Mouse (Mus musculus): ENCODE results near the gene Klk1b11. TPM values are rescaled to one million over a fixed set of nuclear protein-coding genes. Genes with fewer than 3 reads are reported as not detected.
"Not testable (repeated sequence)": the region's sequence is repeated elsewhere in the genome, so short reads cannot be mapped to it uniquely, and the experiment has no call there.

The Klk1b11 gene
- polyA plus RNA-seq, 1 experiment from 2014 or later, result not detected

- ATAC-seq (replicated peaks; ENCODE audit: insufficient number of reproducible peaks, low FRiP score, low TSS enrichment, low read depth); H3K4me2 ChIP-seq (ENCODE audit: low read depth, low read length); DNase-seq (ENCODE audit: low spot score); H3K9ac ChIP-seq (replicated peaks; ENCODE audit: low read length); H3K27me3 ChIP-seq (ENCODE audit: control insufficient read depth, insufficient read depth, low read length); H3K4me3 ChIP-seq (ENCODE audit: low read depth, low read length); H3K9me3 ChIP-seq (replicated peaks; ENCODE audit: control insufficient read depth, low read length); H3K27ac ChIP-seq (replicated peaks; ENCODE audit: low read depth, low read length); H3K4me1 ChIP-seq (ENCODE audit: control insufficient read depth, insufficient read depth, low read length); H3K36me3 ChIP-seq (replicated peaks; ENCODE audit: control insufficient read depth, insufficient read depth, low read depth, low read length): not testable (repeated sequence)
- WGBS, result 63% methylated on average over 1 of the region's 1 CpGs
These were observed 856 bp upstream of the Klk1b11 start for GRCm38 (mm10) chr7:43994821-43995220.

- no peak overlapping the region for H3K4me2 ChIP-seq (ENCODE audit: low read depth, low read length)
- no peaks in the 10 kb centered on the region for H3K4me1 ChIP-seq (ENCODE audit: control insufficient read depth, insufficient read depth, low read length)
- H3K4me3 ChIP-seq (ENCODE audit: low read depth, low read length), result no peak overlapping the region
- no peak overlapping the region for H3K9ac ChIP-seq (replicated peaks; ENCODE audit: low read length)
- H3K9me3 ChIP-seq (replicated peaks; ENCODE audit: control insufficient read depth, low read length), result no peaks in the 10 kb centered on the region
- no peaks in the 10 kb centered on the region for H3K27me3 ChIP-seq (ENCODE audit: control insufficient read depth, insufficient read depth, low read length)
- no peak overlapping the region for H3K27ac ChIP-seq (replicated peaks; ENCODE audit: low read depth, low read length)
- DNase-seq (ENCODE audit: low spot score), result no peak
- no peak for ATAC-seq (replicated peaks; ENCODE audit: insufficient number of reproducible peaks, low FRiP score, low TSS enrichment, low read depth)
- no peaks in the 10 kb centered on the region for H3K36me3 ChIP-seq (replicated peaks; ENCODE audit: control insufficient read depth, insufficient read depth, low read depth, low read length)
These were observed 9.2 kb downstream of the Klk1b11 start for GRCm38 (mm10) chr7:44004847-44005246.

GRCm38 (mm10) chr7:44011868-44012267 lies 16.2 kb downstream of the Klk1b11 start, which contains the start of gene Klk1b26:
Klk1b26 (plus strand) TSS chr7:44012168.
- not testable (repeated sequence) for DNase-seq (ENCODE audit: low spot score); H3K4me2 ChIP-seq (ENCODE audit: low read depth, low read length); H3K36me3 ChIP-seq (replicated peaks; ENCODE audit: control insufficient read depth, insufficient read depth, low read depth, low read length)

GRCm38 (mm10) chr7:44014666-44015065 lies 19.0 kb downstream of the Klk1b11 start:
- not testable (repeated sequence) for H3K36me3 ChIP-seq (replicated peaks; ENCODE audit: control insufficient read depth, insufficient read depth, low read depth, low read length); DNase-seq (ENCODE audit: low spot score); H3K9me3 ChIP-seq (replicated peaks; ENCODE audit: control insufficient read depth, low read length); H3K4me1 ChIP-seq (ENCODE audit: control insufficient read depth, insufficient read depth, low read length); H3K4me2 ChIP-seq (ENCODE audit: low read depth, low read length); H3K9ac ChIP-seq (replicated peaks; ENCODE audit: low read length); ATAC-seq (replicated peaks; ENCODE audit: insufficient number of reproducible peaks, low FRiP score, low TSS enrichment, low read depth); H3K27me3 ChIP-seq (ENCODE audit: control insufficient read depth, insufficient read depth, low read length); H3K4me3 ChIP-seq (ENCODE audit: low read depth, low read length); H3K27ac ChIP-seq (replicated peaks; ENCODE audit: low read depth, low read length)
- WGBS, result 82% methylated on average over 6 of the region's 6 CpGs

More at GRCm38 (mm10) chr7:44011868-44012267, 16.2 kb downstream of the Klk1b11 start, which contains the start of gene Klk1b26:
- not testable (repeated sequence) for H3K27me3 ChIP-seq (ENCODE audit: control insufficient read depth, insufficient read depth, low read length); H3K27ac ChIP-seq (replicated peaks; ENCODE audit: low read depth, low read length); ATAC-seq (replicated peaks; ENCODE audit: insufficient number of reproducible peaks, low FRiP score, low TSS enrichment, low read depth); H3K9me3 ChIP-seq (replicated peaks; ENCODE audit: control insufficient read depth, low read length); H3K4me1 ChIP-seq (ENCODE audit: control insufficient read depth, insufficient read depth, low read length); H3K9ac ChIP-seq (replicated peaks; ENCODE audit: low read length); H3K4me3 ChIP-seq (ENCODE audit: low read depth, low read length)

GRCm38 (mm10) chr7:44015071-44015470 lies 19.4 kb downstream of the Klk1b11 start:
- no peaks in the 10 kb centered on the region for H3K27me3 ChIP-seq (ENCODE audit: control insufficient read depth, insufficient read depth, low read length)
- H3K4me3 ChIP-seq (ENCODE audit: low read depth, low read length), result no peak overlapping the region
- no peak overlapping the region for H3K4me2 ChIP-seq (ENCODE audit: low read depth, low read length)
- ATAC-seq (replicated peaks; ENCODE audit: insufficient number of reproducible peaks, low FRiP score, low TSS enrichment, low read depth), result no peak
- 87% methylated on average over 5 of the region's 5 CpGs for WGBS
- DNase-seq (ENCODE audit: low spot score), result no peak
- no peaks in the 10 kb centered on the region for H3K4me1 ChIP-seq (ENCODE audit: control insufficient read depth, insufficient read depth, low read length)
- no peak overlapping the region for H3K9ac ChIP-seq (replicated peaks; ENCODE audit: low read length)
- H3K36me3 ChIP-seq (replicated peaks; ENCODE audit: control insufficient read depth, insufficient read depth, low read depth, low read length), result no peaks in the 10 kb centered on the region
- H3K9me3 ChIP-seq (replicated peaks; ENCODE audit: control insufficient read depth, low read length), result no peaks in the 10 kb centered on the region
- no peak overlapping the region for H3K27ac ChIP-seq (replicated peaks; ENCODE audit: low read depth, low read length)

Other genes starting within 250 kb of the Klk1b11 start
- not detected in 2 replicates for gene Klk12, start 227.0 kb upstream of the Klk1b11 start, polyA plus RNA-seq (2014; fragmentation: Nextera tagmentation; extraction: Ambion mirVana)
- not detected in 2 replicates for gene Klk11, start 221.3 kb upstream of the Klk1b11 start, polyA plus RNA-seq (2014; fragmentation: Nextera tagmentation; extraction: Ambion mirVana)
- gene Klk10, start 214.8 kb upstream of the Klk1b11 start, polyA plus RNA-seq (2014; fragmentation: Nextera tagmentation; extraction: Ambion mirVana), result 0.15 and 0.40 TPM in 2 replicates
- not detected in 2 replicates for gene Klk9, start 204.0 kb upstream of the Klk1b11 start, polyA plus RNA-seq (2014; fragmentation: Nextera tagmentation; extraction: Ambion mirVana)
- 14.4 and 19.0 TPM in 2 replicates for gene Klk8, start 198.3 kb upstream of the Klk1b11 start, polyA plus RNA-seq (2014; fragmentation: Nextera tagmentation; extraction: Ambion mirVana)
- gene Klk7, start 184.6 kb upstream of the Klk1b11 start, polyA plus RNA-seq (2014; fragmentation: Nextera tagmentation; extraction: Ambion mirVana), result not detected in 2 replicates
- gene Klk6, start 171.4 kb upstream of the Klk1b11 start, polyA plus RNA-seq (2014; fragmentation: Nextera tagmentation; extraction: Ambion mirVana), result 0.29 TPM in 1 of 2 replicates, not detected in the other
- not detected in 2 replicates for gene Klk5, start 153.9 kb upstream of the Klk1b11 start, polyA plus RNA-seq (2014; fragmentation: Nextera tagmentation; extraction: Ambion mirVana)
- gene Klk4, start 114.7 kb upstream of the Klk1b11 start, polyA plus RNA-seq (2014; fragmentation: Nextera tagmentation; extraction: Ambion mirVana), result 0.28 TPM in 1 of 2 replicates, not detected in the other
- not detected in 2 replicates for gene Klk15, start 62.1 kb upstream of the Klk1b11 start, polyA plus RNA-seq (2014; fragmentation: Nextera tagmentation; extraction: Ambion mirVana)
- not detected in 2 replicates for gene Klk1b8, start 45.2 kb upstream of the Klk1b11 start, polyA plus RNA-seq (2014; fragmentation: Nextera tagmentation; extraction: Ambion mirVana)
- gene Klk1b1, start 29.1 kb upstream of the Klk1b11 start, polyA plus RNA-seq (2014; fragmentation: Nextera tagmentation; extraction: Ambion mirVana), result not detected in 2 replicates
- gene Klk1b9, start 19.8 kb upstream of the Klk1b11 start, polyA plus RNA-seq (2014; fragmentation: Nextera tagmentation; extraction: Ambion mirVana), result not detected in 2 replicates
- gene Klk1b26, start 16.3 kb downstream of the Klk1b11 start, polyA plus RNA-seq (2014; fragmentation: Nextera tagmentation; extraction: Ambion mirVana), result 0.15 TPM in 1 of 2 replicates, not detected in the other
- gene Klk1b27, start 56.4 kb downstream of the Klk1b11 start, polyA plus RNA-seq (2014; fragmentation: Nextera tagmentation; extraction: Ambion mirVana), result not detected in 2 replicates
- gene Klk1b21, start 106.5 kb downstream of the Klk1b11 start, polyA plus RNA-seq (2014; fragmentation: Nextera tagmentation; extraction: Ambion mirVana), result not detected in 2 replicates
- not detected in 2 replicates for gene Klk1b22, start 116.8 kb downstream of the Klk1b11 start, polyA plus RNA-seq (2014; fragmentation: Nextera tagmentation; extraction: Ambion mirVana)
- gene Klk1b16, start 140.9 kb downstream of the Klk1b11 start, polyA plus RNA-seq (2014; fragmentation: Nextera tagmentation; extraction: Ambion mirVana), result not detected in 2 replicates
- gene Klk1b24, start 192.4 kb downstream of the Klk1b11 start, polyA plus RNA-seq (2014; fragmentation: Nextera tagmentation; extraction: Ambion mirVana), result not detected in 2 replicates
- gene Klk1b3, start 202.3 kb downstream of the Klk1b11 start, polyA plus RNA-seq (2014; fragmentation: Nextera tagmentation; extraction: Ambion mirVana), result not detected in 2 replicates
- gene Klk1b4, start 211.6 kb downstream of the Klk1b11 start, polyA plus RNA-seq (2014; fragmentation: Nextera tagmentation; extraction: Ambion mirVana), result not detected in 2 replicates
- gene Klk1b5, start 220.1 kb downstream of the Klk1b11 start, polyA plus RNA-seq (2014; fragmentation: Nextera tagmentation; extraction: Ambion mirVana), result not detected in 2 replicates
- not detected in 2 replicates for gene Klk1, start 229.5 kb downstream of the Klk1b11 start, polyA plus RNA-seq (2014; fragmentation: Nextera tagmentation; extraction: Ambion mirVana)
- gene Gm36864, start 240.3 kb downstream of the Klk1b11 start, polyA plus RNA-seq (2014; fragmentation: Nextera tagmentation; extraction: Ambion mirVana), result not detected in 2 replicates